Mouse (Mus musculus) naive thymus-derived CD4-positive, alpha-beta T cell, adult 2 months (primary cell): ENCODE measurements around the gene Ppp2r5b.

ENCODE experiments used
- DNase-seq: peaks from one replicate; pipeline ENCODE4 v3.0.0-alpha.2; 2011; ENCODE audit warnings: low read depth

Gene Ppp2r5b

GRCm38 (mm10) chr19:6234337-6235083 is 1.2 kb downstream of the Ppp2r5b start:
- no peak for DNase-seq

GRCm38 (mm10) chr19:6233647-6234046 is 2.0 kb downstream of the Ppp2r5b start:
- no peak for DNase-seq

GRCm38 (mm10) chr19:6231036-6231435 is 4.6 kb downstream of the Ppp2r5b start:
- DNase-seq = no peak

- DNase-seq = no peak
These were observed 5.3 kb downstream of the Ppp2r5b start for GRCm38 (mm10) chr19:6230411-6230810.

GRCm38 (mm10) chr19:6227864-6228263 is 7.8 kb downstream of the Ppp2r5b start:
- no peak for DNase-seq

GRCm38 (mm10) chr19:6226763-6227162 is 8.9 kb downstream of the Ppp2r5b start:
- no peak for DNase-seq

- DNase-seq = no peak
These were observed 9.5 kb downstream of the Ppp2r5b start, which contains the start of gene Gpha2 for GRCm38 (mm10) chr19:6226135-6226534. Gene Gpha2, plus strand, starts transcription at chr19:6226380.

- DNase-seq = no peak
These were observed 17.1 kb downstream of the Ppp2r5b start for GRCm38 (mm10) chr19:6218606-6219005.

GRCm38 (mm10) chr19:6216046-6216705 is 19.5 kb downstream of the Ppp2r5b start:
- no peak for DNase-seq

GRCm38 (mm10) chr19:6206716-6207115 is 29.0 kb downstream of the Ppp2r5b start:
- no peak for DNase-seq

GRCm38 (mm10) chr19:6204265-6204664 is 31.4 kb downstream of the Ppp2r5b start:
- DNase-seq = no peak

- DNase-seq = no peak
These were observed 51.5 kb downstream of the Ppp2r5b start, which contains the start of gene Majin for GRCm38 (mm10) chr19:6184131-6184530. Gene Majin, plus strand, starts transcription at chr19:6184388.

- DNase-seq = no peak
These were observed 53.1 kb downstream of the Ppp2r5b start for GRCm38 (mm10) chr19:6182534-6182933.

- no peak for DNase-seq
These were observed 54.0 kb downstream of the Ppp2r5b start for GRCm38 (mm10) chr19:6181629-6182028.

- no peak for DNase-seq
These were observed 56.9 kb downstream of the Ppp2r5b start for GRCm38 (mm10) chr19:6178775-6179174.
